Mouse (Mus musculus) adrenal gland, adult 2 months (tissue): Measurements from ENCODE around the gene Gpr162. TPM values are rescaled to one million over a fixed set of nuclear protein-coding genes. Genes with fewer than 3 reads are reported as not detected.
A peak's percentile ranks its signal among the peaks of the same experiment; 100 is the strongest.
"Not testable (repeated sequence)": the region's sequence is repeated elsewhere in the genome, so short reads cannot be mapped to it uniquely, and the experiment has no call there.

Experiments
- DNase-seq: peaks from one replicate; pipeline ENCODE4 v3.0.0; 2021
- long read RNA-seq: library from polyadenylated mRNA; stranded (forward); transcript quantifications from one replicate; pipeline ENCODE4 v2.0.0, GENCODE M21; 2021
- polyA plus RNA-seq: library from polyadenylated mRNA; depleted of rRNA; stranded (reverse); fragments of >200 nt; gene quantifications from 2 replicates; pipeline ENCODE4 v1.2.3, GENCODE M21; 2012; rRNA removed
- total RNA-seq, 2 experiments: library from RNA; stranded (reverse); gene quantifications; 2 replicates each; pipeline ENCODE4 v1.2.3; 2021

The Gpr162 gene
- total RNA-seq: 1 to 10 TPM; 1.1 to 2.5 TPM
- 1.9 and 2.4 TPM in 2 replicates for polyA plus RNA-seq
- long read RNA-seq, partial matches to known transcripts: 0 of 4 reads
- long read RNA-seq, other reads (novel, unspliced or antisense): 0 of 4 reads

GRCm38 (mm10) chr6:124863658-124864298 is at the start of gene Gpr162:
Gene Gpr162 (minus strand): TSS chr6:124863983.
- DNase-seq: peak; percentile 61

- DNase-seq: peak; percentile 33
Measured at GRCm38 (mm10) chr6:124913214-124913613, 49.4 kb upstream of the Gpr162 start.

DNA sequence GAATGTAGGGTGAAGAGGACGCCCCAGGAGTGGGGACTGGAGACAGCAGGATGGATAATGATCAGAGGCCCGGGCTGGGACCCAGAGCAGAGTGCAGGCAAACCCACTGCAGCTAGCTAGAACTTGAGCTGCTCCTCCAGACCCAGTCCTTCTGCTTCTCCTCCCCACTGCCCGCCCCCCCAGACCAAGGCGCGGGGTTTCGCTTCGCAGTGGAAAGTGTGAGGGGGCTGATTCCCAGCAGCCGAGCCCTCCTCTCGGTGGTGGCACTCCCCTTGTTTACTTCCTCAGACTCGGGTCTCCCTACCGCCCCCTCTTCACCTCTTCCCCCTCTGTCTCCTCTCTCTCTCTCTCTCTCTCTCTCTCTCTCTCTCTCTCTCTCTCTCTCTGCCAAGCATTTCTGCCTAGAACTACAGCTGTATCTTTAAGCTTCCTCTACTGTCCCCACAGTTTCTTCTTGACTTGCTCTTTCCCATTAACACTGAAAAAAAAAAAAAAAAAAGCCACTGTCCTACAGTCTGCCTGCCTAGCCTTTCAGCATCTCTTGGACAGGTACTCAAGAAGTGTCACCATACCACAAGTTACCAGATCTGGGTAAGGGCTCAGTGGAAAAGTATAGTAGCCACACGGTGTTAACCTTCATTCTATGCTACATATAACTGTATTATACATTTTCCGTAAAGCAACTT is 47.9 kb upstream of the Gpr162 start, which contains the start of gene Lag3:
Gene Lag3 (minus strand): TSS at position 173 of the 686 bp plus-strand sequence.
- DNase-seq: no peak

DNA sequence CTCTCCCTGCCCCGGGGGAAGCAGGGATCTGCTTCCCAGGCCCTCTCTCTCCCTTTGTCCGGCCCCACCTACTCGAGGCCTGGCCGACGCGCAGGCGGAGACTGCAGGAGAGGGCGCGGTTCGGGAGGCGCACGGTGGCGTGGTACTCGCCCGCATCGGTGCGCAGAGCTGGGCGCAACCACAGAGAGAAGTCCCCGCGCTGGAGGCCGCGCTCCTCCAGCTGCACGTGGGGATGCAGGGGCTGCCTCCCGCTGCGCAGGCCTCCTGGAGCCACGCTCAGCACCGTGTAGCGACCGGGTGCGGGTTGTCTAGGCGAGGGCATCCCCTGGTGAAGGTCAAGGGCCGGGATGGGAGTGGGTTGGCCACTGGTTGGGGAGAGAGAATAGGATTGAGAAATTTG is 46.2 kb upstream of the Gpr162 start:
- DNase-seq: no peak

DNA sequence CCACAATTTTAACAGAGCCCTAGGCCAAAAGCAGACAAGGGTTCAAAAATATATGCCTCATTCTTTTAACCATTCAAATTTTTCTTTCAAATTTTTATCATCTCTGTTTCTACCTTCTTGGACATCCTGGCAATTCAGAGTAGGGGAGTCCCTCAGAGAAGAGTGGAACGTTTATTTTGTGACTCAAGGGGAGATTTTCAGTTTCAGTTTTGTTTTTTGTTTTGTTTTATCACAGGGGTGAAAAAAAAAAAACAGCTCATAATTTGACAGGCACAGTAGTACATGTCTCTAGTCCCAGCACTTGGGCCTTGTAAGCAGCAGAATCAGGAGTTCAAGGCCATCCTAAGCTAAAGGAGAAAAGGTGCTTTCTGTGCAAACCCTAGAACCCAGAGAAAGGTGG is 44.0 kb upstream of the Gpr162 start:
- DNase-seq: no peak

DNA sequence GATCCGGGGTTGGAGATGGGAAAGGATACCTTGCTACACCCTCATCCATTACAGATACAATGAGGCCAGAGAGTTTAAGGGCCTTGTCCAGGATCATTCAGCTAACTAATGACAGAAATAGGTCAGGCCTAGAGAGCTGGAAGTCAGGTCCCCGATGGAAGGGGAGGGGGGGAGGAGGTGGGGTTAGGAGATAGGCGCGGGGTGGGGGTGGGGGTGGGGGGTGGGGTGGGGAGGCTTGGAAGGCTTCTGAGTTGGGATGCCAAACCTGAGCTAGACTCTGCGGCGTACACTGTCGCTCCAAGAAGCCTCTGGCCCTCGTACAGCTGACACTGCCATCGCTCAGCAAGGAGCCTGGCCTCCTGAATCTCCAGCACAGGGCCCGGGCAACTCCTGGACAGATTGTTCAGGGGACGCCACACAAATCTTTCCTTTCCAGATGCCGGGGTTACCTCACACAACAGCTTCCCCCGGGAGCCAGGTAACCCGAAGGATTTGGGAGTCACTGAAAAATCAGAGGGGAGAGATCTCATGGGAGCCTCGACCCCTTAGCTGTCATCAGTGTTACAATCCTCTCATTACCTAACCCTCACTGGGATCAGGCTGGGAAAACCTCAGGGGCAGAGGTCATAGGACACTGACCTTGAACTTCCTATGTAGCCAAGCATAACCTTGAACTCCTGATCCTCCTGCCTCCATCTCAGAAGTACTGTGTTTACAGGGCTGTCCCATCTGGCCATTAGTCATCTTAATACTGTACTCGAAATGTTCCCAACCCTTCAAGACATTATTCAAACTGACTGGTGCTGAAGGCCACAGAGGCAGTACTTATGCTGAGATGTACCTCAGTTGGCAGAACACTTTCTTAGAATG is 41.4 kb upstream of the Gpr162 start:
- peak; percentile 31 for DNase-seq

DNA sequence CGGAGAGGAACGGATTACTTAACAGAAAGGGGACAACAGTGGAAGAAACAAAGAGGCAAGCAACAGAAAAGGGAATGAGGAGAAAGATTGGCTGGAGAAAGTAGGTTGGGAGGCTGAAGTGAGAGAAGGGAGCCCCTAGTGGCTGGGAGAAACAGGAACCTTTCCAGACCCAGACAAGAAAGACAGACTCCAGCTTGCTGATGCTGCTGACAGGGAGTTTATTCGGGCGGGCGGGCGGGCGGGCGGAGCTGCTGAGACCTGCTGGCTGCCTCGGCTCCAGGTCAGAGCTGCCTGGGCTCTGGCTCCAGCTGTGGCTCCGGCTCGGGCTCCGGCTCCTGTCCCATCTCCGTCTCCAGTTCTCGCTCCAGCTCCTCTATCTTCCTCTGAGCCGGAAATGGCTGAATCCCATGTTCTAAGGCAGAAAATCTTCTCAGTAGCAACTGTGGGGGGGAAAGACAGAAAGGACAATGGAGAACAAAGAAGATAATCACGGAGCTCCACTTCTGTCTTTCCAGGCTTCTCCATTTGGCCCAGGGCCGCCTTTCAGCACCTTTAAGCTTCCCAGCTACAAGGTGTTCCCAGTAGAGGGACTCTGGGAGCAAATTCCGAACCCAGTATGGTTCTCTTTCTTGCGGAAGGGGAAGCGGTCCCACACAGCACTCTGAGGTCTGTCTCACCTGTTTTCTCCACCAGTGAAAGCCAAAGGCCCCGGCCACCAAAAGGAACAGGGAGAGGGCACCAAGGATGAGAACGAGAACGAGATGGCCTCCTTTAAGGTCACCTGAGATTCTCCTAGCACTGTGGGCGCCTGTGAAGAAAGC is 40.6 kb upstream of the Gpr162 start:
- DNase-seq: peak; percentile 86

- peak; percentile 96 for DNase-seq
Measured at GRCm38 (mm10) chr6:124903580-124904151, 39.9 kb upstream of the Gpr162 start.

GRCm38 (mm10) chr6:124901851-124902250 is 38.1 kb upstream of the Gpr162 start:
- DNase-seq: no peak

DNA sequence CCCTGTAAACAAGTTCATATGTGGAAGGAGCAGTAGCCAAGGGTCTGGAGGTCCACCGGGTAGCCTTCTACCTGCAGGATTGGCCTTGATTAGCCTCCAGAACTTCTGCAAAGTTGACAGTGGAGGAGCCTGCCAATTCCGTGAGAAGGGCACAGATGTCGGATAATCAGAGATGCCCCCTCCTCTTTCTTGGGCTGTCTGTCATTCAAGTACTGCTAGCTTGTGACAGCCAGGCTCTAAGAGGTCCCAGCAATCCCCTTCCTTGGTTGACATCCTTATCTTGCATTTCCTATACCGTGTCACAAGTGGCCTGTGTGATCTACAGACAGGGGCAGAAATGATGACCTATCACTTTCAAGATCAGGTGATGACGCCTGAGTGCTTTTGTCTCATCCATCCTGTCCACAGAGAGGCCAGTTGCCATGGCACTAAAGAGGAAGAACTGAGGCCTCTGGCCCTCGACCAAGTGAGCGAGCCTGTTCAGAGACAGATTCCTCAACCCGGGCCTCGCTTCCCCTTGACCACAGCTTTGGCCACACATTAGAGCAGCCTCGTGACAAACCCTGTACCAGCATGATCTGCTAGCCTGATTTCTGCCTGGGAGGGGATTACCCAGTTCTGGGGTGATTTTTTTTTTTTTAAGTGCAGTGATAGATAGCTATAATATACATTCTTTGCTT is 37.2 kb upstream of the Gpr162 start:
- no peak for DNase-seq

- DNase-seq: no peak
Measured at GRCm38 (mm10) chr6:124900056-124900800, 36.4 kb upstream of the Gpr162 start.

DNA sequence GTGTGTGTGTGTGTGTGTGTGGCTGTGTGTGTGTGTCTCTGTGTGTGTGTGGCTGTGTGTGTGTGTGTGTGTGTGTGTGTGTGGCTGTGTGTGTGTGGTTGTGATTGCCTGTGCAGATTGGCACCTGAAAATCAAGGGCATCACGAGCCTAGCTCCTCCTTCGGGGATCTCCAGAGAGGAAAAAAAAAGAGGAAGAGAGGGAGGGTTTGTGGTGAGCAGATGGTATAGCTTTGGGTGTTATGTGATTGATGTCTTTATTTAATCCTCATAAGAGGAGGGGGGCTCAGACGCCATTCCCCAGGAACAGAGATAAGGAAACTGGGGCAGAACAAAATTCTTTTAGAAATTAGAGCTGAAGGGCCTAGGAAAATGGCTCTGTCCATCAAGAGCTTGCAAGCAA is 34.6 kb upstream of the Gpr162 start:
- DNase-seq: no peak

DNA sequence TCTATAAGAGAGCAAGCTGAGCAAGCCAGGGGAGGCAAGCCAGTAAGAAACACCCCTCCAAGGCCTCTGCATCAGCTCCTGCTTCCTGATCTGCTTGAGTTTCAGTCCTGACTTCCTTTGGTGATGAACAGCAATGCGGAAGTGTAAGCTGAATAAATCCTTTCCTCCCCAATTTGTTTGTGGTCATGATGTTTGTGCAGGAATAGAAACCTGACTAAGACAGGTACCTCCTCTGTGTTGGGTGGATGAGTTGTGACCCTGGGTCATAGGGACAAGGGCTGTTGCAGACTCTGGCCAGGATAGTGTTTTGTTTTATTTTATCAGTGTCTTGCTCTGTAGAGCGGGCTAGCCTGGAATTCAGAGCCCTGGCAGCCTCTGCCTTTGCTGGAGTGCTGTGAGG is 30.3 kb upstream of the Gpr162 start:
- DNase-seq: not testable (repeated sequence)

- DNase-seq: no peak
Measured at GRCm38 (mm10) chr6:124890997-124891396, 27.2 kb upstream of the Gpr162 start.

GRCm38 (mm10) chr6:124888555-124889125 is 24.9 kb upstream of the Gpr162 start:
- DNase-seq: no peak

DNA sequence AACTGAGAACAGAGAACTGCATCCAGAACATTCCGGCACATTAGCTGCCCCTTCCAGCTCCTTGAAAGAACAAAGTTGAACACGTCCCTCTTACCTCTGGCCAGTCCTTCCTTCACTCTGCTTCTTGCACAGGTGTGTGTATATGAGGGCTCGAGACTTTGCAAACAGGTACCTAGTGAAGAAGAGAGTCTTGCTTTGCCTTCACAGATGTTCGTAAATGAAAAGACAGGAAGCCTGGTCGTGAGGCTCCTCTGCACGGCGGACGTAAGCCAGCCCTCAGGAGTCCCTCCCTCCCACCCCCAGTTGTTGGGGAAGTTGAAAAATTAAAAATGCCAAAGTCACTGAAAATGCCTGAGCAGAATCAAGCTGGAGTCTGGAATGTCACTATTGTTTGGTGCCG is 24.2 kb upstream of the Gpr162 start, which contains the start of gene Cd4:
Gene Cd4 (minus strand): TSS at position 236 of the 400 bp plus-strand sequence.
- DNase-seq: no peak

GRCm38 (mm10) chr6:124885956-124886381 is 22.2 kb upstream of the Gpr162 start:
- DNase-seq: no peak

DNA sequence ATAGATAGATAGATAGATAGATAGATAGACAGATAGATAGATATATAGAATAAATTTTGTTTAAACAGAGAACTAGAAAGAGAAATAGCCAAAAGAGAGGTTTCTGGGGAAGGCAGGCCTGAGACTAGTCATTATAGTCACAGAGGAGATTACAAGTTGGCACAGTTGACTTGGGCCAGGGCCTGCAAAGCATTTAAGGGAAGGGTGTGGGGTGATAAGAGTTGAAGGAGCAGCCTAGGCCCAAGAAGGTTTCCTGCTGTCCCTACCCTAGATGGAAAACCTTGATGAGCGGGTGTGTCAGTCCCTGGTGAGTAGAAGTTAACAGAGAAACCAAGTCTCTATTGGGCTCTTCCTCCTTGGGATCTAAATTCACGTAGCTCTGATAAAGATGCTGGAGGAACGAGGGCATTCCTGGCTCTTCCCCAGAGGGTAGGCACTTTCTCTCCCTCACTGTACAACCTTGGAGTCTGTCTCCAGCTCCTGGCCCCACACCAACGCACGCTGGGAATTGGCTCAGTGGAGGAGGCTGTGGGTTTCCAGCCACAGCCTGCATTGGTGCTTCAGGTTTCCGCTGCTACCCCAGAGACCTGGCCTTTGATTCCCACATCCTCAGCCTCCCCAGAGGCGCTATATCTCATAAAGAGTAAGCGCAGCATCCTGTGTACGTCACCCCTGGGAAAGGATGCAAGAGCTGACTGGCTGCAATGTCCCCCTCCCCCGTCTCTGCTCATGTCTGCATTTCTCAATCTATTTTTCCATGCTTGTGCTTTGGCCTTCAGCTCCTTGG is 21.1 kb upstream of the Gpr162 start:
- DNase-seq: no peak

GRCm38 (mm10) chr6:124883351-124883750 is 19.6 kb upstream of the Gpr162 start:
- DNase-seq: no peak
